Mouse (Mus musculus) olfactory bulb, adult 2 months (tissue): Measurements from ENCODE around the gene Best3.

Source experiments
- CTCF ChIP-seq: fragments of 200-500 bp; IDR thresholded peaks from 2 replicates; pipeline ENCODE4 v1.5.1; 2012; ENCODE audit warnings: low read depth, mild to moderate bottlenecking, low read length, moderate library complexity; ENCODE audit not compliant: insufficient read depth
- POLR2A ChIP-seq: fragments of 200-500 bp; IDR thresholded peaks from 2 replicates; pipeline ENCODE4 v1.6.1; 2012; ENCODE audit warnings: mild to moderate bottlenecking, low read depth, low read length, moderate library complexity; ENCODE audit not compliant: insufficient read depth

DNA sequence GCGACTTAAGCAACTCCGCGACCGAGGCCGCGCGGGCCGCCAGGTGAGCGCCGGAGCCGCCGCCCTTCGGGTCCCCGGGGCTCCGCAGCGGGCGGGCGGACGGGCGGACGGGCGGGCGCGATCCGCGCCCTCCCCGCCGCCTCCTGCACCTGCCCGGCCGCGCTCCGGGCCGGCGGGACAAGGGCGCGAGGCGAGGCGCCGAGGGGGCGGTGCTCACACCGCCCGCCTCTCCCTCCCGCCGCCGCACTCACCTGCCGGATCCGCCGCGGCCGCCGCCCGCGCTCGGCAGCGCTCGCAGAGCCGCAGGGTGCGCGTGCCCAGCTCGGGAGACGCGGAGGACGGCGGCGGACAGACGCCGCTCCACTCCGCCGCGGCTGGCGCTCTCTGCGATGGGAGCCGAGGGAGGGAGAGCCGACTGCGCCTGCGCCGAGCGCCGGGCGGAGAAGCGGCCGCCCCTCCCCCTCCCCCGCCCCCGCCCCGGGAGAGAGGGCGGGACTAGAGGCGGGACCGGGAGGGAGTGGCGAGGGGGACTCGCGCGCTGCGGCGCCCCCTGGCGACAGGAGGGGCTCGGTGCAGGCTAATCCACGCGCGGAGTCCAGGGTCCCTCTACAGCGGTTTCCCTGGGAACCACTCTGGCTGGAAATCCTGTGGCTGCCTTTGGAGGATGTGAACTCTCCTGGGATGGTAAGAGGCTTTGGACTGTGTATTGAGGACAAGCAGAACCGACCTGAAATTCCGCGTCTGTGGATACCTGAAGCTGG, 35.9 kb upstream of the Best3 start, which contains the start of gene Rab3ip:
- TF ChIP-seq CTCF (peak; percentile 94), POLR2A (peak; percentile 95)
